Mouse (Mus musculus) naive thymus-derived CD4-positive, alpha-beta T cell, adult 5 months (primary cell): Measurements from ENCODE around the gene Fxr1. TPM values are rescaled to one million over a fixed set of nuclear protein-coding genes. Genes with fewer than 3 reads are reported as not detected.

Experiments used
- polyA plus RNA-seq: library from polyadenylated mRNA; unstranded; fragments of 100-300 nt; shearing (Covaris generic); gene quantifications from one replicate; pipeline ENCODE4 v1.2.1, GENCODE M21; 2017

Gene Fxr1
- polyA plus RNA-seq = 51.9 TPM

GRCm38 (mm10) chr3:34019540-34020381 lies at the start of gene Fxr1:
TSS of gene Fxr1 (plus strand) at chr3:34019943.

GRCm38 (mm10) chr3:34080900-34081662 lies 61.3 kb downstream of the Fxr1 start, which contains the start of gene Dnajc19:
TSS of gene Dnajc19 (minus strand) at chr3:34081321.

Other genes starting within 250 kb of the Fxr1 start
- 167 TPM for gene Ttc14, start 220.1 kb upstream of the Fxr1 start, polyA plus RNA-seq
- 0.19 TPM for gene Ccdc39, start 175.6 kb upstream of the Fxr1 start, polyA plus RNA-seq
- 83.1 TPM for gene Dnajc19, start 61.4 kb downstream of the Fxr1 start, polyA plus RNA-seq